Mouse (Mus musculus): ENCODE measurements around the gene Klrb1c.
"Not testable (repeated sequence)": the region's sequence is repeated elsewhere in the genome, so short reads cannot be mapped to it uniquely, and the experiment has no call there.

Gene Klrb1c

DNA sequence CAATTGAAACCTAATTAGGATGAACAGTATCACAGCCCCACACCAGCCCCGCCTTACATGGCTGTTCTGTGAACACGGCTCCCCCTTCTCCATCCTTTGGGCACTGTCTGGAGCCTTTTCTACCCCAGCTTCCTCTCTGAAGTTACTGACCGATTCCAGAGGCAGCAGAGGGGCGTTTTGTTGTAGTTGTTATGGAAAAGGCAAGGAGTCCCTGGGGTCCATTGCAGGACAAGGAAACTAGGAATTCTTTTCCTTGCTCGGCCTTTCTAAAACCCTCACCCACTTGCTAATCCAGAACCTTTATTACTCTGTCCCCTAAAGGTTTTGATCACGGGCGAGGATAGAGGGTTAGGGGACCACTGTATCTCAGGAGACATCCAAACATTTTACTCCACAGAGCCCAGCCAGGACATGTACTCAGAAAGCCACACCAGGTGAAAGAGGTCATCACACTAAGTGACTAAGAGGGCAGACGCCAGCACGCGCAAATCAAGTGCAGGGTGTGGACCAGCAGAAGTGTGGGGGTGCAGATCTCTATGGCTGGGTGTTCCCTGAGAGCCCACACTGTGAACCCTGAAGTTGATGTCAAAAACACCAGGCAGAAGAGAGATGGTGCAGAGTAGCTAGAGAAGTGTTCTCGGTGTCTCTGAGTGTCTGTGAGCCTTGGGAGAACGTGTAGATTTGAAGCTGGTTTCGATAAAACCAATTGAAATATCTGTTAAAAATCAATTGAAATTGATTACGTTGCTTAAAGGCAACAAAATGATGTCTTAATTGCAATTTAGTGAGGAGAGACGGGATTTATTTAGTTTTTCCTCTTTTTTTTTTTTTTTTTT, 9.1 kb upstream of the Klrb1c start:
- DNase-seq (ENCODE audit: low read depth in 1 of 2, low spot score in 2 of 2) = peak in 1 of 2 experiments; percentile 6

DNA sequence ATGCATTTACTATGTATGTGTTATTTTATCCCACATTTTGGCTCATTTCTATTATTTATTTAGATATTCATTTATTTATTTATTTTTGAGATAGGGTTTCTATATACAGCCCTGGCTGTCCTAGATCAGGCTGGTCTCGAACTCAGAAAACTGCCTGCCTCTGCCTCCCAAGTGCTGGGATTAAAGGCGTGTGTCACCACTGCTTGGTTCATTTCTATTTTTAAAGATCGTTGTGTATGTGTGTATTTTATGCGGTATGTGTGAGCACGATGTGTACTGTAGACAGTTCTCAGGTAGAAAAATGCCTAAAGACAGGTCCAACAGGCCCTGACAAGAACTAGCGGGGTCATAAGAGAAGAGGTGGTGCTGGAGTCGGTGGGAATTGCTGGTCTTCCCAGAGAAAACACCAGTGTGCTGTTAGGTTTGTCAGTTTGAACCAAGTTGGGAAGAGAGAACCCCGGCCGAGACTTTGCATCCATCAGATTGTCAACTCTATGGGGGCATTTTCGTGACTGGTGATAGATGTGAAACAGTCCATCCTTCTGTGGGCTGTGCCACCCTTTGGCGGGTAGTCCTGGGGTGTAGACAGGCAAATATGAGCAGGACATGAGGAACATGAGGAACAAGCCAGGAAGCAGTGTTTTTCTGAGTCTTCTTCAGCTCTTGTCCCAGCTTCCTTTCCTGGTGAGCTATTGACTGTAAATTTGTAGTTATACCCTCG, 8.3 kb upstream of the Klrb1c start:
- DNase-seq (ENCODE audit: low read depth in 1 of 2, low spot score in 2 of 2) = no peak

DNA sequence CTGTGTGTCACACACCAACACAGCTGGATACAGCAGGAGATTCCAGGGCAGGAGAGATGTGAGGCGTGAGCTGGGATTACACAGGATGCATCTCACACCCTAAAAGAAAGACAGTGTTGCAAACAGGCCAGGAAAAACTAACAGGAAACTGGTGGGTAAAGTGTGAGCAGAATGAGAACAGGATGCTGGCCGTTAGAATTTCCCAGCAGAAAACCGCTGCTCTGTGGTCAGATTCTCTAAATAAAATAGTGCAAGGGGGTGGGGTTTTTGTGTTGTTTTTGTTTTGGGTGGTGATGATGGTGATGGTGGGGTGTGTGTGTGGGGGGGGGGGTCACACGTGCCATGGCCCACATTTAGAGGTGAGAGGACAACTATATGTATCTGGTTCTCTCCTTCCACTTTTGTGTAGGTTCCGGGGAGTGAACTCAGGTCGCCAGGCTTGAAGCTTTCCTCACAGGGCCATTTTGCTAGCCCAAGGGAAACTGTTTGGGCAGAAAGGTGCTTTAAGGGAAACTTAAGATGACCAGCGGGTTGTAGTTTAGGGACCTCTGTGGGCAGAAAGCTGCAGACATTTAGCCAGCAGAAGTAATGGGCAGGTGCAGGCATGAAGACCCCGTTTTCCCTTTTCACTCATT, 7.4 kb upstream of the Klrb1c start:
- no peak for DNase-seq (ENCODE audit: low read depth in 1 of 2, low spot score in 2 of 2)

GRCm38 (mm10) chr6:128793734-128794133, 4.7 kb upstream of the Klrb1c start:
- no peak for DNase-seq (ENCODE audit: low read depth in 1 of 2, low spot score in 2 of 2)

- not testable (repeated sequence) for DNase-seq (ENCODE audit: low read depth in 1 of 2, low spot score in 2 of 2)
Measured at GRCm38 (mm10) chr6:128790491-128790994, 1.5 kb upstream of the Klrb1c start.

- DNase-seq (ENCODE audit: low read depth in 1 of 2, low spot score in 2 of 2) = no peak
Measured at GRCm38 (mm10) chr6:128788517-128788916, 498 bp downstream of the Klrb1c start.

- DNase-seq (ENCODE audit: low read depth in 1 of 2, low spot score in 2 of 2) = not testable (repeated sequence)
Measured at GRCm38 (mm10) chr6:128786396-128786795, 2.6 kb downstream of the Klrb1c start.

DNA sequence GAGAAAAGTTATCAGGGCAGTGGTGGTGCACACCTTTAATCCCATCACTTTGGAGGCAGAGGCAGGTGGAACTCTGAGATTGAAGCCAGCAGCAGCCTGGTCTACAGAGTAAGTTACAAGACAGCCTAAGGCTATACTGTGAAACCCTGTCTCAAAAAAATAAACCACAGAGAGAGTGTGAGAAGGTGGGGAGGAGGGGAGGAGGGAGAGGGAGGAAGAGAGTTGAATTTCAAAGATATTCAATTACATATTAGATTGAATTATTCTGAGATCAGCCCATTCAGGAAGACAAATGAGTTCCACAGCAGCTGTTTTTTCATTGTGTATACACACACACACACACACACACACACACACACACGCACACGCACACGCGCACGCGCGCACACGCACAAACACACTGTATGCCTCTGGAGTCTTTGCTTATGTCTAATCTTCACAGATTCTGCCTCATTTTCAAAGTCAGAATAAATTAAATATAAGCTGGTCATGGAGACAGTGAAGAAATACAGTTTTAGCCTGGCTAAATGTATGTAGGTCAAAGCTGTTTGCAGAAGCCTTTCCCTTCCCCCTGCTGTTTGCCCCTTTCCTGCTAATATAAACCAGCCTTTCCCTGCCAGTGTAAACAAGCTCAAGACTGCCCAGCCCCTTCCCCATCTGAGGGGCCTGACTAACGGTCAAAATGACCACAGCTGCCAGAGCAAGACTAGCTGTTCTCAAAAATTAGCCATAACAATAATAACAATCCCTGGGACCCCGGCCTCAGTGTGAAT, 19.3 kb downstream of the Klrb1c start:
- DNase-seq (ENCODE audit: low read depth in 1 of 2, low spot score in 2 of 2) = no peak

- DNase-seq (ENCODE audit: low read depth in 1 of 2, low spot score in 2 of 2) = no peak
Measured at GRCm38 (mm10) chr6:128768047-128768446, 21.0 kb downstream of the Klrb1c start.

DNA sequence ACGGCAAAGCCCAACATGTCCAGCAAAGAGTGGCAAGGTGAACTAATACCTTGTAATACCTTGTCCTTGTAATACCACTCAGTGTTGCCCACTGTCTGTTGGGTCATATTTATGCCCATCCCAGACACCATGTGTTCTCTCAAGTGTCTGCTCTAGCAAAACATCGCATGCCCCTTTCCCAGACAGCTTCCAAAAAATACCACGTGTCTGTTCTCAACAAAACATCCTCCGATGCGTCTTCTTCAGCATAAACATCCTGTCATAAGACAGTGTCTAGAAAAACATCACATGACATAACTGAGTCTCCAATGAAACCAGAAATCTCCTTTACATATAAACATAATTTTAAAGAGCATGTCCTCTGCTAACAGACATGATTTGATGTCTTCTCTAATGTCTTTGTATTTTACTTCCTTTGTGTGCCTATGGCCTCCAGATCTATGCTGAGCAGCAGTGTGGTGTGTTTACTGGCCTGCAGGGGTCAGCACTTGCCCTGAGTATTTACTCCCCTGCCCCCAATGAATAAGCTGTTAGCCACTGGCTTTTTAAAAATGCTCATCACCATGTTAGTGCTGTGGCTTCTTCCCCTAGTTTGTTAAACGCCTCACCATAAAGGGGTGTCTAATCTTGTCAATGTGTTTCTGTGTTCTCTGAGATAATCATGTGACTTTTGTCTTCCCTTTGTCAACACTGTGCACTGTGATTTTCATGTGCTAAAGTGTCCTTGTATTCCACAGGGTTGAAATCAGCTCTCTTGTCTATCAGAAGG, 22.3 kb downstream of the Klrb1c start:
- DNase-seq (ENCODE audit: low read depth in 1 of 2, low spot score in 2 of 2) = peak in 1 of 2 experiments; percentile 29

GRCm38 (mm10) chr6:128765211-128765610, 23.8 kb downstream of the Klrb1c start:
- DNase-seq (ENCODE audit: low read depth in 1 of 2, low spot score in 2 of 2) = no peak

DNA sequence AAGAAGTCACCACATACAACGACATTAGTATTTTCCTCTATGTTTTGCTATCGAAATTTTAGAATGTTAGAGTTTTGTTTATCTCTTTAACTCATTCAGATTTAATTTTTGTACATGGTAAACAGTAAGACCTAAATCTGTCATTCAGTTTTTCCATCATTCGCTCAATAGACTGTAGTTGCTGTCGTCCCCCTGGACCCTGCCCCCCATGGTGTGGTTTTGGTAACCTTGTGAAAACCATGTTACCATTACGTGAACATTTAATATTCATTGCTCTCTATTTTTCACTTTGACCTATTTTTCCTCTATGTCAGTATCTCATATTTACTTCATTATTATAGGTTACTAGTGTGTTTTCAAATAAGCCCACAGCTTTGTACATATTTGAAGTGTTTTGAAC, 24.4 kb downstream of the Klrb1c start:
- no peak for DNase-seq (ENCODE audit: low read depth in 1 of 2, low spot score in 2 of 2)

DNA sequence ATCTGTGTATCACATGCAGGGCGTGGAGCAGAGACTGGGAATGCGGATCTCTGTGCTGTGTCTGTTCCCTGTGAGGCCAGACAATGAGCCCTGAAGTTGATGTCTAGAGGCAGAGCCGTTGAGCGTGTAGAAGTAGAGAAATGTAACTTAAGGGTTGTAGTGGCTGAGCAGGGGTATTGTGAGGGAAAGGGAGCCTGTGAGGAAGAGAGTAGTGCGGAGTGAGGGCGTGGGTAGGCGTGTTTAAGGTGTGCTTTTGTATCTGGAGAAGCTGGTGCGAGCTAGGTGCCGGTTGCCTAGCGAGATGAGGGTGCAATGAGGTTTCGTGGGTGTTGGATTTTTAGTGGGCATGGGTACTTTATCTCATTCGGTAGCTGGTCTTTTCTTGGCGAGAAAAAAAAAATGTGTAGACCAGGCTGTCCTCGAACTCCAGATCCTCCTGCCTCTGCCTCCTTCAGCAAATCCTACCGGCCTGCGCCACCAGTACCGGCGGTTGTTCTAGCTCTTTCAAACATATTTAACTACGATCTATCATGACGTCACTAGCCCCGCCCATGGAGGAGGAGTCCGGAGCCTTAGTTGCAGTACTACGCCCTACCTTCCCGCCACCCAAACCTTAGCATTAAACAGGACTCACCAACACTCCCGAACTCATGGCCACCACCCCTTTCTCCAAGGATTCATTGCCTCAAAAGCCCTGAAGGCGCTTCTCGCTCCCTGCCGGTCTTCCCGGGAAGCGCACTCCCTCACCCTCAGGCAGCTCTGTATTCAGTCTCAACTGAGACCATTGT, 25.1 kb downstream of the Klrb1c start:
- peak; percentile 88 to 96 for DNase-seq (ENCODE audit: low read depth in 1 of 2, low spot score in 2 of 2)

DNA sequence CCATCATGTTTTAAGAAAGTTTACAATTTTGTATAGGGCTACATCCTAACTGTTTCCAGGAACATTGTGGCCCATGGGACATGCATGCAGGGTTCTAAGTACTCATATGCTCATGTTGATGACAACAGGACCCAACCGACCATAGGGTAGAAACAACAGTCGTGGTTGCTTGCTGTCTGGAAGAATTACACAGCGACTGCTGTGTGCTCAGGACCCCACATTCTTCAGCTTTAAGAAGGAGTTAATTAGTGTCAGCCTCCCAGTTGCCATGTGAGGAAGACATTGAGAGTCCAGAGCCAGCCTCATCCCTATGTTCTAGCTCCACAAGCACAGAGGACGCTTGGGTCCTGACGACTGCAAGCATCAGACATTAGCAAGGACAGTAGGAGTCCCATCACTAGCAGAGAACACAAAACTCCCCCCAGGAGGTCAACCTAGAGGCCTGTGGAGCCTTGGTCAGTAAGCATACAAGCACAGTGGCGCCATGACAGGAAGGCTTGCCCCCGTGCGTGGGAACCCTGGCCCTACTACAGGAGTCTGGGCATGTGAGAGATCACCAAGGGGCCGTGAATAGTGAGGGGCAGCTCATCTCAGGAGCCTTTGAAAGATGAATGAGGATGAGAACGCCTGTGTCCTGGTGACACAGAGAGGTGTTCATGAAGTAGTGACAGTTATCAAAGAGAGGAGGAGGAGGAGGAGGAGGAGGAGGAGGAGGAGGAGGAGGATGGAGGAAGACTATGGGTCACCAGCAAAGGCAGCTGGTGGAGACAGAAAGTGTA, 25.9 kb downstream of the Klrb1c start:
- DNase-seq (ENCODE audit: low read depth in 1 of 2, low spot score in 2 of 2) = not testable (repeated sequence)

- DNase-seq (ENCODE audit: low read depth in 1 of 2, low spot score in 2 of 2) = no peak
Measured at GRCm38 (mm10) chr6:128761144-128761540, 27.9 kb downstream of the Klrb1c start.

DNA sequence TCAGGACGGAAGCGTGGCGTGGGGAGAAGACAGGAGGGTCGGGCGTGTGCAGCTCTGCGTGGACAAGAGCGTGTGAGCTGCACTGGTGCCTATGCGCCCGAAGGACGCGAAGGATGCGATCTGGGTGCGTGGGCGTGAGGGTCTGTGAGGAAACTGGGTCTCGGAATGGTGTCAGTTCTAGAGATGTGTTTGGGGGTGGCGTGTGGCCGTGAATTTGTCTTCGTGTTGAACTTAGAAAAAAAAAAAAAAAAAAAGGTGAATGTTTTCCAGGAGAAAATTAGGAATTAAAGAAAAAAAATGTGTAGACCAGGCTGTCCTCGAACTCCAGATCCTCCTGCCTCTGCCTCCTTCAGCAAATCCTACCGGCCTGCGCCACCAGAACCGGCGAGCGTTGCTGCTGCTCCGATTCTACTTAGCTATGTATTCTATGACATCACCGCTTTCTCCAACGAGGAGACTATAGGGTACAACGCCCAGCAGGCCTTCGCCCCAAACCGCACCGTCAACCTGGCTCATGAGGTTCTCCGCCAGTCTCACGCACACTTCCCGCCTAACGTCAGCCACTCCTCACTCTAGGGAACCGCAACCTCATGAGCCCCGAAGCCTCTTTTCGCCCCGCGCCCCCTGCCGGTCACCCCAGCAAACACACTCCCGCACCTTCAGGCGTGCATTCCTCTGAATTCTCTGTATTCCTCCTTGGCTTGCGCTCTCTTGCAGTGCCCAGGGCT, 28.4 kb downstream of the Klrb1c start:
- peak; percentile 60 to 85 for DNase-seq (ENCODE audit: low read depth in 1 of 2, low spot score in 2 of 2)

- peak; percentile 77 to 94 for DNase-seq (ENCODE audit: low read depth in 1 of 2, low spot score in 2 of 2)
Measured at GRCm38 (mm10) chr6:128760016-128760415, 29.0 kb downstream of the Klrb1c start.

Measured in monocyte, adult 2 months (primary cell).